Mouse (Mus musculus) liver, embryonic 14.5 days (tissue): ENCODE data around the gene Prcd.

Experiments
- CTCF ChIP-seq: IDR thresholded peaks from 2 replicates; pipeline ENCODE4 v1.5.1; 2016; ENCODE audit warnings: antibody characterized with exemption, low read depth, control low read depth
- EP300 ChIP-seq: IDR thresholded peaks from 2 replicates; pipeline ENCODE4 v1.6.1; 2016; ENCODE audit warnings: antibody characterized with exemption, low read depth

- TF ChIP-seq CTCF (no peak), EP300 (no peak)
Measured at GRCm38 (mm10) chr11:116710171-116710570, 56.8 kb downstream of the Prcd start.
